In genomic region chr6:118926669-118927068, GRCm38 (mm10) we compare ENCODE assay signal across 24 mouse cellular contexts.
"Had no signal": no experiment of that assay in that cellular context is flagged by ENCODE, and none has a peak within 500 bp of the region (broad histone marks: within the 10 kb centered on the region; RNA-seq: fewer than 3 reads in every experiment).

No protein-coding gene starts in this region.

- H3K27ac ChIP-seq: kidney, embryonic 15.5 days; left cerebral cortex, adult 2 months; liver, embryonic 15.5 days; lung, embryonic 15.5 days; midbrain, embryonic 15.5 days; neural tube, embryonic 12.5 days; neural tube, embryonic 15.5 days; stomach, postnatal 0 days had no signal

- ATAC-seq: midbrain, embryonic 15.5 days had no signal

- H3K9ac ChIP-seq: kidney, embryonic 15.5 days; liver, embryonic 15.5 days; lung, embryonic 15.5 days; midbrain, embryonic 15.5 days; neural tube, embryonic 12.5 days; neural tube, embryonic 15.5 days had no signal

- H3K4me2 ChIP-seq: kidney, embryonic 15.5 days; liver, embryonic 11.5 days; liver, embryonic 15.5 days; lung, embryonic 15.5 days; midbrain, embryonic 11.5 days; midbrain, embryonic 15.5 days; neural tube, embryonic 12.5 days; neural tube, embryonic 15.5 days had no signal

- H3K36me3 ChIP-seq: kidney, embryonic 15.5 days; liver, embryonic 15.5 days; lung, embryonic 15.5 days; midbrain, embryonic 15.5 days; neural tube, embryonic 12.5 days; neural tube, embryonic 15.5 days had no signal

- DNase-seq: kidney, adult 8-10 months; kidney, postnatal 10 days; kidney, postnatal 36 days; layer of hippocampus, postnatal 36 days; lung, adult 18-20 months; lung, postnatal 10 days; lung, postnatal 36 days; right cerebral cortex, adult 18-20 months; right cerebral cortex, postnatal 14 days; right cerebral cortex, postnatal 4 days; thymus, adult 2 months; thymus, postnatal 14 days; thymus, postnatal 4 days had no signal

- H3K9me3 ChIP-seq: kidney, embryonic 15.5 days; liver, embryonic 15.5 days; lung, embryonic 15.5 days; megakaryocyte, embryonic 14.5 days; midbrain, embryonic 15.5 days; neural tube, embryonic 12.5 days; neural tube, embryonic 15.5 days had no signal

- H3K4me3 ChIP-seq: kidney, embryonic 15.5 days; left cerebral cortex, adult 2 months; liver, embryonic 15.5 days; lung, embryonic 15.5 days; megakaryocyte, embryonic 14.5 days; midbrain, embryonic 15.5 days; neural tube, embryonic 12.5 days; neural tube, embryonic 15.5 days had no signal

- H3K27me3 ChIP-seq: kidney, embryonic 15.5 days; lung, embryonic 15.5 days; midbrain, embryonic 15.5 days; neural tube, embryonic 12.5 days; neural tube, embryonic 15.5 days had no signal
